Mouse (Mus musculus): ENCODE data around the gene Mrap. TPM values are rescaled to one million over a fixed set of nuclear protein-coding genes. Genes with fewer than 3 reads are reported as not detected.

The Mrap gene
- 0.09 and 0.15 TPM in 2 replicates for polyA plus RNA-seq (2012; rRNA removed)

- DNase-seq (ENCODE audit: low read depth): no peak
- TF ChIP-seq CTCF (IDR thresholded peaks at IDR 0.05; ENCODE audit: borderline replicate concordance, extremely low read depth, insufficient read depth, insufficient read length) (no peak), POLR2A (IDR thresholded peaks at IDR 0.05; ENCODE audit: borderline replicate concordance, extremely low read depth, insufficient read depth, insufficient read length, poor library complexity, severe bottlenecking) (no peak)
These were observed at the start of gene Mrap for GRCm38 (mm10) chr16:90738092-90738956. Mrap (plus strand) TSS chr16:90738207.

- no peak for TF ChIP-seq POLR2A (IDR thresholded peaks at IDR 0.05; ENCODE audit: borderline replicate concordance, extremely low read depth, insufficient read depth, insufficient read length, poor library complexity, severe bottlenecking)
- no peak for TF ChIP-seq CTCF (IDR thresholded peaks at IDR 0.05; ENCODE audit: borderline replicate concordance, extremely low read depth, insufficient read depth, insufficient read length)
- peak; percentile 46 for DNase-seq (ENCODE audit: low read depth)
These were observed 45.2 kb upstream of the Mrap start for GRCm38 (mm10) chr16:90692704-90693385.

- no peak for DNase-seq (ENCODE audit: low read depth)
- TF ChIP-seq POLR2A (IDR thresholded peaks at IDR 0.05; ENCODE audit: borderline replicate concordance, extremely low read depth, insufficient read depth, insufficient read length, poor library complexity, severe bottlenecking) (no peak), CTCF (IDR thresholded peaks at IDR 0.05; ENCODE audit: borderline replicate concordance, extremely low read depth, insufficient read depth, insufficient read length) (no peak)
These were observed 44.4 kb upstream of the Mrap start for GRCm38 (mm10) chr16:90693625-90694024.

GRCm38 (mm10) chr16:90694719-90695118, 43.3 kb upstream of the Mrap start:
- TF ChIP-seq CTCF (IDR thresholded peaks at IDR 0.05; ENCODE audit: borderline replicate concordance, extremely low read depth, insufficient read depth, insufficient read length): peak; percentile 43; the same call in 1 of the 2 replicates
- TF ChIP-seq POLR2A (IDR thresholded peaks at IDR 0.05; ENCODE audit: borderline replicate concordance, extremely low read depth, insufficient read depth, insufficient read length, poor library complexity, severe bottlenecking): no peak
- no peak for DNase-seq (ENCODE audit: low read depth)

- no peak for DNase-seq (ENCODE audit: low read depth)
- TF ChIP-seq CTCF (IDR thresholded peaks at IDR 0.05; ENCODE audit: borderline replicate concordance, extremely low read depth, insufficient read depth, insufficient read length): no peak
- no peak for TF ChIP-seq POLR2A (IDR thresholded peaks at IDR 0.05; ENCODE audit: borderline replicate concordance, extremely low read depth, insufficient read depth, insufficient read length, poor library complexity, severe bottlenecking)
These were observed 42.9 kb upstream of the Mrap start for GRCm38 (mm10) chr16:90695121-90695520.

GRCm38 (mm10) chr16:90696306-90696705, 41.7 kb upstream of the Mrap start:
- no peak for DNase-seq (ENCODE audit: low read depth)
- TF ChIP-seq CTCF (IDR thresholded peaks at IDR 0.05; ENCODE audit: borderline replicate concordance, extremely low read depth, insufficient read depth, insufficient read length): no peak
- no peak for TF ChIP-seq POLR2A (IDR thresholded peaks at IDR 0.05; ENCODE audit: borderline replicate concordance, extremely low read depth, insufficient read depth, insufficient read length, poor library complexity, severe bottlenecking)

GRCm38 (mm10) chr16:90699390-90699789, 38.6 kb upstream of the Mrap start:
- no peak for DNase-seq (ENCODE audit: low read depth)
- TF ChIP-seq CTCF (IDR thresholded peaks at IDR 0.05; ENCODE audit: borderline replicate concordance, extremely low read depth, insufficient read depth, insufficient read length): no peak
- TF ChIP-seq POLR2A (IDR thresholded peaks at IDR 0.05; ENCODE audit: borderline replicate concordance, extremely low read depth, insufficient read depth, insufficient read length, poor library complexity, severe bottlenecking): no peak

GRCm38 (mm10) chr16:90701541-90701940, 36.5 kb upstream of the Mrap start:
- no peak for DNase-seq (ENCODE audit: low read depth)
- no peak for TF ChIP-seq CTCF (IDR thresholded peaks at IDR 0.05; ENCODE audit: borderline replicate concordance, extremely low read depth, insufficient read depth, insufficient read length)

GRCm38 (mm10) chr16:90703646-90704045, 34.4 kb upstream of the Mrap start:
- no peak for DNase-seq (ENCODE audit: low read depth)
- no peak for TF ChIP-seq CTCF (IDR thresholded peaks at IDR 0.05; ENCODE audit: borderline replicate concordance, extremely low read depth, insufficient read depth, insufficient read length)
- TF ChIP-seq POLR2A (IDR thresholded peaks at IDR 0.05; ENCODE audit: borderline replicate concordance, extremely low read depth, insufficient read depth, insufficient read length, poor library complexity, severe bottlenecking): no peak

- no peak for DNase-seq (ENCODE audit: low read depth)
- TF ChIP-seq POLR2A (IDR thresholded peaks at IDR 0.05; ENCODE audit: borderline replicate concordance, extremely low read depth, insufficient read depth, insufficient read length, poor library complexity, severe bottlenecking) (no peak), CTCF (IDR thresholded peaks at IDR 0.05; ENCODE audit: borderline replicate concordance, extremely low read depth, insufficient read depth, insufficient read length) (no peak)
These were observed 33.7 kb upstream of the Mrap start for GRCm38 (mm10) chr16:90704161-90704825.

GRCm38 (mm10) chr16:90706279-90706678, 31.7 kb upstream of the Mrap start:
- TF ChIP-seq POLR2A (IDR thresholded peaks at IDR 0.05; ENCODE audit: borderline replicate concordance, extremely low read depth, insufficient read depth, insufficient read length, poor library complexity, severe bottlenecking) (no peak), CTCF (IDR thresholded peaks at IDR 0.05; ENCODE audit: borderline replicate concordance, extremely low read depth, insufficient read depth, insufficient read length) (no peak)
- DNase-seq (ENCODE audit: low read depth): no peak
